Mouse (Mus musculus) MEL (cell line): Measurements from ENCODE around the gene Lrp6. TPM values are rescaled to one million over a fixed set of nuclear protein-coding genes. Genes with fewer than 3 reads are reported as not detected.

Source experiments
- DNase-seq: peaks from one replicate; pipeline ENCODE4 v3.0.0; 2011; ENCODE audit warnings: low read depth, low spot score
- H3K27ac ChIP-seq: 2 replicates; pipeline ENCODE4 v1.5.1; 2012; ENCODE audit warnings: low read depth, mild to moderate bottlenecking, control low read depth, low read length, moderate library complexity; ENCODE audit not compliant: control insufficient read depth
- H3K27me3 ChIP-seq, 2 experiments: fragments of 150-350 bp in 1 of 2; sonication (generic) in 1 of 2; 2 replicates each; pipeline ENCODE4 v1.6.1; 2012; ENCODE audit warnings: low read length in 2 of 2, mild to moderate bottlenecking in 2 of 2, improper control_type of control experiment in 1 of 2, moderate library complexity in 1 of 2; ENCODE audit not compliant: insufficient read depth in 2 of 2, control insufficient read depth in 1 of 2
- H3K36me3 ChIP-seq, 2 experiments: 2 replicates each; pipeline ENCODE4 v1.6.1; 2012 to 2014; ENCODE audit warnings: low read length in 2 of 2, improper control_type of control experiment in 1 of 2, inconsistent platforms in 1 of 2, mild to moderate bottlenecking in 1 of 2; ENCODE audit not compliant: insufficient read depth in 2 of 2, control insufficient read depth in 1 of 2
- H3K4me1 ChIP-seq, 2 experiments: fragments of 150-350 bp in 1 of 2; sonication (generic) in 1 of 2; 2 replicates each; pipeline ENCODE4 v1.6.1; 2012; ENCODE audit warnings: low read length in 2 of 2, improper control_type of control experiment in 1 of 2, mild to moderate bottlenecking in 1 of 2; ENCODE audit not compliant: insufficient read depth in 2 of 2, control insufficient read depth in 1 of 2
- H3K4me3 ChIP-seq, 2 experiments: fragments of 150-350 bp in 1 of 2; sonication (generic) in 1 of 2; 2 replicates each; pipeline ENCODE4 v1.5.1; 2012; ENCODE audit warnings: low read depth in 2 of 2, low read length in 2 of 2, mild to moderate bottlenecking in 2 of 2, moderate library complexity in 2 of 2, control low read depth in 1 of 2, improper control_type of control experiment in 1 of 2; ENCODE audit not compliant: control insufficient read depth in 1 of 2, insufficient read depth in 1 of 2
- H3K79me2 ChIP-seq: 2 replicates; pipeline ENCODE4 v1.6.1; 2012; ENCODE audit warnings: mild to moderate bottlenecking, low read length, moderate library complexity; ENCODE audit not compliant: control insufficient read depth, poor library complexity, insufficient read depth
- H3K9ac ChIP-seq: 2 replicates; pipeline ENCODE4 v1.6.1; 2012; ENCODE audit warnings: low read depth, mild to moderate bottlenecking, control low read depth, low read length, moderate library complexity; ENCODE audit not compliant: control insufficient read depth, poor library complexity, severe bottlenecking
- H3K9me3 ChIP-seq: fragments of 150-350 bp; sonication (generic); replicated peaks from 2 replicates; pipeline ENCODE4 v1.6.1; 2012; ENCODE audit warnings: mild to moderate bottlenecking, low read length, improper control_type of control experiment, moderate library complexity; ENCODE audit not compliant: insufficient read depth
- CHD1 ChIP-seq: IDR thresholded peaks from 2 replicates; pipeline ENCODE4 v1.6.1; 2012; ENCODE audit warnings: low read depth, mild to moderate bottlenecking, inconsistent platforms, low read length, improper control_type of control experiment
- CHD2 ChIP-seq: IDR thresholded peaks from 2 replicates; pipeline ENCODE4 v1.6.1; 2011; ENCODE audit warnings: low read length, improper control_type of control experiment
- CTCF ChIP-seq, 3 experiments: IDR thresholded peaks in 2 of 3; conservative IDR thresholded peaks in 1 of 3; 2 replicates each; pipeline ENCODE4 v1.5.1; 2011 to 2012; ENCODE audit warnings: low read length in 3 of 3, low read depth in 2 of 3, mild to moderate bottlenecking in 2 of 3, improper control_type of control experiment in 1 of 3, inconsistent platforms in 1 of 3, mixed read lengths in 1 of 3, moderate library complexity in 1 of 3; ENCODE audit not compliant: control insufficient read depth in 1 of 3, insufficient read depth in 1 of 3, poor library complexity in 1 of 3, severe bottlenecking in 1 of 3
- ELF1 ChIP-seq: IDR thresholded peaks from 2 replicates; pipeline ENCODE4 v1.6.1; 2014; ENCODE audit warnings: low read depth, mild to moderate bottlenecking, inconsistent platforms, low read length, improper control_type of control experiment, moderate library complexity
- GABPA ChIP-seq: IDR thresholded peaks from 2 replicates; pipeline ENCODE4 v1.6.1; 2012; ENCODE audit warnings: low read depth, mild to moderate bottlenecking, inconsistent platforms, low read length, improper control_type of control experiment, moderate library complexity
- HCFC1 ChIP-seq: IDR thresholded peaks from 2 replicates; pipeline ENCODE4 v1.6.1; 2012; ENCODE audit warnings: low read depth, mild to moderate bottlenecking, inconsistent platforms, low read length, improper control_type of control experiment, moderate library complexity
- MEF2A ChIP-seq: IDR thresholded peaks from 2 replicates; pipeline ENCODE4 v1.6.1; 2014; ENCODE audit warnings: low read depth, mild to moderate bottlenecking, inconsistent platforms, low read length, improper control_type of control experiment; ENCODE audit not compliant: poor library complexity, insufficient replicate concordance, severe bottlenecking; ENCODE audit errors: extremely low read depth
- MXI1 ChIP-seq: IDR thresholded peaks from 2 replicates; pipeline ENCODE4 v1.6.1; 2011; ENCODE audit warnings: mild to moderate bottlenecking, low read depth, low read length, improper control_type of control experiment
- MYB ChIP-seq: IDR thresholded peaks from 2 replicates; pipeline ENCODE4 v1.6.1; 2011; ENCODE audit warnings: mild to moderate bottlenecking, low read depth, low read length, improper control_type of control experiment
- NELFE ChIP-seq: IDR thresholded peaks from 2 replicates; pipeline ENCODE4 v1.6.1; 2011; ENCODE audit warnings: low read depth, low read length, improper control_type of control experiment
- POLR2A ChIP-seq, 2 experiments: IDR thresholded peaks; 2 replicates each; pipeline ENCODE4 v1.6.1; 2011 to 2012; ENCODE audit warnings: low read length in 2 of 2, mild to moderate bottlenecking in 2 of 2, control low read depth in 1 of 2, improper control_type of control experiment in 1 of 2, low read depth in 1 of 2, moderate library complexity in 1 of 2; ENCODE audit not compliant: control insufficient read depth in 1 of 2, insufficient read depth in 1 of 2, poor library complexity in 1 of 2
- RAD21 ChIP-seq: IDR thresholded peaks from 2 replicates; pipeline ENCODE4 v1.6.1; 2011; ENCODE audit warnings: mild to moderate bottlenecking, low read depth, low read length, improper control_type of control experiment
- SIN3A ChIP-seq: IDR thresholded peaks from 2 replicates; pipeline ENCODE4 v1.6.1; 2012; ENCODE audit warnings: low read length, improper control_type of control experiment, inconsistent platforms
- SMC3 ChIP-seq: IDR thresholded peaks from 2 replicates; pipeline ENCODE4 v1.6.1; 2011; ENCODE audit warnings: low read depth, low read length, improper control_type of control experiment
- TCF12 ChIP-seq: IDR thresholded peaks from 2 replicates; pipeline ENCODE4 v1.6.1; 2014; ENCODE audit warnings: low read depth, mild to moderate bottlenecking, inconsistent platforms, low read length, improper control_type of control experiment, moderate library complexity
- UBTF ChIP-seq: IDR thresholded peaks from 2 replicates; pipeline ENCODE4 v1.6.1; 2012; ENCODE audit warnings: low read depth, mild to moderate bottlenecking, inconsistent platforms, low read length, improper control_type of control experiment, moderate library complexity, borderline replicate concordance; ENCODE audit not compliant: insufficient read depth
- ZKSCAN1 ChIP-seq: IDR thresholded peaks from 2 replicates; pipeline ENCODE4 v1.6.1; 2012; ENCODE audit warnings: low read depth, mild to moderate bottlenecking, inconsistent platforms, low read length, improper control_type of control experiment, moderate library complexity
- ZNF384 ChIP-seq: IDR thresholded peaks from 2 replicates; pipeline ENCODE4 v1.6.1; 2012; ENCODE audit warnings: low read depth, mild to moderate bottlenecking, inconsistent platforms, low read length, improper control_type of control experiment
- polyA plus RNA-seq, 2 experiments: library from polyadenylated mRNA; stranded (reverse) in 1 of 2; unstranded in 1 of 2; fragments of >175 nt in 1 of 2; fragments of >200 nt in 1 of 2; gene quantifications; 2 replicates each; pipeline versions ENCODE4 v1.2.1 to v1.2.4; 2012; ENCODE audit warnings: low replicate concordance in 2 of 2, low read depth in 1 of 2; ENCODE audit not compliant: insufficient read length in 2 of 2, insufficient read depth in 1 of 2, missing spikeins in 1 of 2
- total RNA-seq: library from RNA; depleted of rRNA; stranded (reverse); fragments of 300-350 nt; gene quantifications from 2 replicates; pipeline ENCODE4 v1.2.3, GENCODE M21; 2012

Gene Lrp6
- total and polyA plus RNA-seq, 3 experiments = 13.1 to 25.7 (median 17.2) TPM

DNA sequence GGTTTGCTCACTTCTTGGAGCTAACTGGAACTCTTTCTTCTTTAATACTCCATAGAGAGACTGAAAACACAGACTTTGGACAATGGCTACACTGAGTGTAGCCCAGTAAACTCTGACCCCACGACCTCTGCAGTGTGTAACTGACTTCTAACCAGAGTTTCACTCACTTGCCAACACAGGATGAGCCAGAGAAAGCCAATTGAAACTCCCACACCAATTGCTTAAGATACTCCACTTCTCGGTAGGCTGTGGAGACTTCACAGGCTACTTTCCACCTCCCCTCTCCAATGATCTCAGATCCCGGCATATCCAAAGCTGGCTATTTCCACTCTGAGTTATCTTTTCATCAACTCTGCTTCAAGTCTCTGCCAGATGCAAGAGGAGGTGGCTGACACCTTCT lies 35.0 kb upstream of the Lrp6 start:
- Histone ChIP-seq H3K36me3 (peaks cover 0 to 2% of the 10 kb centered on the region in 2 experiments; a peak in 2 of 4 replicates), H3K27me3 (no peaks in the 10 kb centered on the region), H3K27ac (peak overlapping the region; percentile 17), H3K9me3 (no peaks in the 10 kb centered on the region), H3K9ac (peak overlapping the region; percentile 45), H3K4me1 (peaks cover 2% of the 10 kb centered on the region in 2 experiments), H3K4me3 (peak overlapping the region; percentile 43 to 46), H3K79me2 (no peaks in the 10 kb centered on the region)
- DNase-seq = peak; percentile 47
- TF ChIP-seq ZKSCAN1 (no peak), POLR2A (IDR thresholded peaks at IDR 0.05; ENCODE audit: control insufficient read depth in 1 of 2, insufficient read depth in 1 of 2, low read depth in 1 of 2, low read length in 2 of 2, poor library complexity in 1 of 2) (no peak), SMC3 (no peak), ELF1 (no peak), SIN3A (no peak; the same call in 1 of the 2 replicates), CHD1 (no peak), TCF12 (no peak), HCFC1 (no peak), ZNF384 (no peak), MEF2A (no peak), CTCF (IDR thresholded peaks at IDR 0.05 in 2 of 3, conservative IDR thresholded peaks at IDR 0.05 in 1 of 3; ENCODE audit: control insufficient read depth in 1 of 3, insufficient read depth in 1 of 3, low read depth in 2 of 3, low read length in 3 of 3, poor library complexity in 1 of 3, severe bottlenecking in 1 of 3) (no peak), MYB (no peak), MXI1 (no peak; the same call in 1 of the 2 replicates), RAD21 (no peak), GABPA (no peak)

GRCm38 (mm10) chr6:134601130-134601529 lies 34.4 kb upstream of the Lrp6 start:
- Histone ChIP-seq H3K9ac (peak overlapping the region; percentile 45), H3K27me3 (no peaks in the 10 kb centered on the region), H3K27ac (peak overlapping the region; percentile 17), H3K4me1 (peaks cover 2% of the 10 kb centered on the region in 2 experiments)
- TF ChIP-seq ZNF384 (peak; percentile 25; the same call in 1 of the 2 replicates), ELF1 (no peak), UBTF (no peak), SIN3A (0 out of 2 replicates have a peak, but pooled peaks have one; percentile 29), CHD2 (no peak), NELFE (no peak), ZKSCAN1 (no peak)
- TF ChIP-seq, all 39 proteins: peak for 2
- peak; percentile 86 for DNase-seq
- H3K36me3 ChIP-seq = peaks cover 0 to 2% of the 10 kb centered on the region in 2 experiments; a peak in 2 of 4 replicates
- no peaks in the 10 kb centered on the region for H3K9me3 ChIP-seq
- H3K79me2 ChIP-seq = no peaks in the 10 kb centered on the region
- peak overlapping the region; percentile 43 to 46 for H3K4me3 ChIP-seq
